Mouse (Mus musculus): ENCODE results near the gene Spg7.

DNA sequence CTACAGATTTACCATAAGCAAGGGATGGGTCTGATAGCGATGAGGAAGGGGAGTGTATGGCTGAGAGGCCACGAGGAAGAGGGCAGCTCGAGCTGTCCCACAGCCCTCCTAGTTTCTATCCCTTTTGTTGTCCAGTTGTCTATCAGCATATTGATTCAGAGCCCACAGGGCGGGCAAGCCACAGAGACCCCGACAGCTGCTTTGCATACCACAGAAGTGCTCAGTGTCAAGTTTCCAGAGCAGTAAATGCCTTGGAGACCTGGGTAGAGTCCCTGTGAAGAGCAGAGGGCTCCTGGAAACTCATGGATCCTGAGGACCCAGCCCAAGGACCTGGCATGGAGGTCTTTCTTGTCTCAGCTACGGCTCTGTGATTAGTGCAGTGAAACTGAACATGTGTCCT is 20.3 kb downstream of the Spg7 start:
- TF ChIP-seq CTCF (IDR thresholded peaks at IDR 0.05; ENCODE audit: low read depth, low read length) (no peak), POLR2A (IDR thresholded peaks at IDR 0.05; ENCODE audit: borderline replicate concordance, low read depth, low read length) (no peak)

Measured in bone marrow macrophage, adult 2 months (primary cell).